Mouse (Mus musculus): Measurements from ENCODE around the gene Gm5460.

The Gm5460 gene

DNA sequence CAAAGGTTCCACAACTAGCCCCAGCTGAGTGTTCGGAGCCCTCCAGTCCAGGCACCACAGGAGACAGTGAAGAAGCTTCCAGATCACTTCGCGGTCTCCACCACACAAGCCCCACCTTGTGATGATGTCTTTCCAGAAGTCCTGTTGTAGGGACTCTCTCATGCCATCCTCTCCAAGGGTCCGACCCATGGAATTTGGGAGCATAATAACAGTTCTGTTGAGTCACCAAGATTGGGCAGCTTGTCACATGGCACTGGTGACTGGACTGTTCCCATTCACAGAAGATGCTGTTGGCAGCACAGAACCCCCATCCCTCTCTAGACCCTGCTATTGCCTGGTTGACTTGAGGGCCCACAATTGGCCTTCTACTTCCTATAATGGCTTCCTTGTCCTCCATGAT is at the start of gene Gm5460:
Gm5460 (plus strand) TSS at position 378 of the 400 bp plus-strand sequence.
- no peak for DNase-seq (ENCODE audit: low spot score in 2 of 2)

- no peak for DNase-seq (ENCODE audit: low spot score in 2 of 2)
Observed at GRCm38 (mm10) chr14:33972679-33973078, 43.9 kb upstream of the Gm5460 start.

- no peak for DNase-seq (ENCODE audit: low spot score in 2 of 2)
Observed at GRCm38 (mm10) chr14:33974752-33975151, 41.8 kb upstream of the Gm5460 start.

DNA sequence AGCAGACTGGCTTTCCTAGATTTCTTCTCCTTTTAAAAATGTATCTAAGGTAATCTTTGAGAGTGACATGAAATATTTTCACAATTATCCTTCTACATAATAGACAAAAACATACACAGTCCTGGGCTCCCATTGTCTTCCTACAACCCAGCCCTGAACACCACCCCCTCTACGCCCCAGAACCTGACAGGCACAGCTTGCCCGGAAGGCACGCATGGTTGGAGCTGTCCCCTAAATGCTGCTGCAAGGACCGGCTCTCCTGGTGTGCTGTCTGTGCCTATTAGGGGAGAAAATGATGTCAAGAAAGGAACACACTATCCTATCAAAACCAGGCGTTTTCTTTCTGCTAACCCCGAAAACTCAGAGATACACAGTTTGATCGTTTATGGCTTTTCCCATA is 38.8 kb upstream of the Gm5460 start:
- no peak for DNase-seq (ENCODE audit: low spot score in 2 of 2)

DNA sequence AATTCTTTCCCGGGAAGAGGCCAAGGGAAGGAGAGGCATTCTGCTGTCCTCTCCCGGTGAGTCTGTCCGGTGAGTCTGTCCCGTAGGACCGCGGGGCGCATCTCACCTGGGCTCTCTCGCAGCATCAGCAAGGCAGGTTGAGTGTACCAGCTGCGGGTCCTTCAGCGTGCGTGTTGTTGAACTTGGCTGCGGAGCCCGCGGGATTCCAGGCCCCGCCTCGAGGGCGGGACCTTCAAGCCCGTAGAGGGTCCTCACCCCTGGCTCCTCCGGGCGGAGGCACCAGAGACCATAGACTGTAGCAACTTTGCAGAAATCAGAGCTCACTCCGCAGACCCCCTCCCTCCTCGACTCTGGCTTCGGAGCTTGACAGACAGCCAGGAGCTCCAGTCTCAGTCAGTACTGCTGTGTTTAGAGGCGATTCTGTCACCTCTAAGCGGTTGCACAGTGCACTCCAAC is 37.9 kb upstream of the Gm5460 start, which contains the start of gene Zfp488:
Zfp488 (minus strand) TSS at position 161 of the 456 bp plus-strand sequence.
- no peak for DNase-seq (ENCODE audit: low spot score in 2 of 2)

GRCm38 (mm10) chr14:33989201-33989600 is 27.4 kb upstream of the Gm5460 start:
- no peak for DNase-seq (ENCODE audit: low spot score in 2 of 2)

DNA sequence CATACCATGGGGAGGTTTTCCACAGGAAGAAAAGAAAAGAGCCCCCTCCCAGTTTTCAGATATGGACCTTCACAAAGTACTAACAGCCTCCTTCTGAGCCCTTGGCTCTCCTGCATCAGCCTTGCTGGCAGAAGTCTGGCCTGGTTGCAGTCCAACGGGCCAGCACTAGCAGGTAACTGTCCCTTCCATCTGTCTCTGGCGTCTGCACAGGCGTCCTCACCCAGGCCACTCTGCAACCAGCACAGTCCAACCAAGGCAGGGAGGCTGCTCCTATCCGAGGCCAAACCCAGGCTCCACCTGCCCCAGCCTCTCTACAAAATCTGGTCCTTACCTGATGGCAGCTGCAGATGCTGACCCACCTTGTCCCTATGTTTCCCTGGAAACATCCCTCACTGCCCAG is 24.6 kb upstream of the Gm5460 start:
- DNase-seq (ENCODE audit: low spot score in 2 of 2), result no peak

- DNase-seq (ENCODE audit: low spot score in 2 of 2), result no peak
Observed at GRCm38 (mm10) chr14:33993051-33993450, 23.5 kb upstream of the Gm5460 start.

DNA sequence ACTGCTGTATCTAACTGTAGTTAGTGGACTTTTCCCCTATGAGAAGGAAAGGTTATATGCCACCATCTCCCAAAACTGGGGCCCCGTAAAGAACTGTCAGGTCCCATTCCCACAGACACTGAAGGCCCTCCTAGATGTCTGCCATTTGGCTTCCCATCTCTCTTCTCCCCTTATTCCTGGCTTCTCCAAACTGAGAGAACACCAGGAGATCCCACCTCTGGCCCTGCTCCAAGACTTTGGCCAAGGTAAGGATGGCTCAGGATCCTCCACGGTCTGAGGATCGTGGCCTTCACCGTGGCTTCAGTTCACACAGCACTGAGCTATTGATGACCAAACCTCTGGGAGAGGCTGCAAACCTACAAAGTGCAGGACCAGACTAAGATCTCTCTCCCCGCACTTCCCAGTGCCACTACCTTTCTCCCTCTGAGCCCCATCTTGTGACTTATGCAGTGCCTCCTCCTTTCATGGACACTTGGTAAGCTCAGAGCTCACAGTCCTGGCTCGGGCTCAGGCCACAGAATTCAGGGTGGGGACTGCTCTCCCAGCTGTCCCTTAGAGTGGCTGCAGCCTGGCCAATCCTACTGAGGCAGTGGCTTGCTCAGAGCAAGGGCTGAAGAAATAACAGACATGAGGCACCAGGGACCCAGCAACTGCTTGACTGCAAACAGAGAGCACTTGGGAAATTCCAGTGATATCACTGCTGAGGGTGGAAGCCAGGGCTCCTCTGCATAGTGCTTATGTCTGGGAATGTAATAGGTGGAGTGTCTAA is 22.9 kb upstream of the Gm5460 start:
- no peak for DNase-seq (ENCODE audit: low spot score in 2 of 2)

GRCm38 (mm10) chr14:33997427-33997826 is 19.1 kb upstream of the Gm5460 start:
- no peak for DNase-seq (ENCODE audit: low spot score in 2 of 2)

GRCm38 (mm10) chr14:34000076-34000475 is 16.5 kb upstream of the Gm5460 start:
- DNase-seq (ENCODE audit: low spot score in 2 of 2), result no peak

GRCm38 (mm10) chr14:34001445-34001844 is 15.1 kb upstream of the Gm5460 start:
- no peak for DNase-seq (ENCODE audit: low spot score in 2 of 2)

DNA sequence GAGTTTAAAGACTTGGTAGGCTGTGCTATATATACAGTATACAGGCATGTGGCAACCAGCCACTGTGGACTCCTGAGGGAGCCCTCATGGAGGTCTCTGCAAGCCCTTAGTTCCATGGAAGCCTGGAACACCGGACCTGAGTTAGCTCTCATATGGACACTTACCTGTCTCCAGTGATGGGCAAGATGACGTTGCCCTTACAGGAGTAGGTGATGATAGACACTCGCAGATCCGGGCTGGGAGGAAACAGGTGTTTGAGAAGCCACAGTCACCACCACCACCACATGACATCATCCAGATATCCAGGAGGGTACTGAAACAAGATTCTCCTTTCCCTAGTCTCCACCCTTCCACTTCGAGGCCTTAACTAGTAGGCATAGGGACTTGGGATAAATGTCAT is 14.2 kb upstream of the Gm5460 start:
- DNase-seq (ENCODE audit: low spot score in 2 of 2), result no peak

- no peak for DNase-seq (ENCODE audit: low spot score in 2 of 2)
Observed at GRCm38 (mm10) chr14:34015063-34015462, 1.5 kb upstream of the Gm5460 start, which contains the start of gene Gm30083. Gene Gm30083, minus strand, starts transcription at chr14:34015182.

- no peak for DNase-seq (ENCODE audit: low spot score in 2 of 2)
Observed at GRCm38 (mm10) chr14:34016938-34017337, 380 bp downstream of the Gm5460 start.

DNA sequence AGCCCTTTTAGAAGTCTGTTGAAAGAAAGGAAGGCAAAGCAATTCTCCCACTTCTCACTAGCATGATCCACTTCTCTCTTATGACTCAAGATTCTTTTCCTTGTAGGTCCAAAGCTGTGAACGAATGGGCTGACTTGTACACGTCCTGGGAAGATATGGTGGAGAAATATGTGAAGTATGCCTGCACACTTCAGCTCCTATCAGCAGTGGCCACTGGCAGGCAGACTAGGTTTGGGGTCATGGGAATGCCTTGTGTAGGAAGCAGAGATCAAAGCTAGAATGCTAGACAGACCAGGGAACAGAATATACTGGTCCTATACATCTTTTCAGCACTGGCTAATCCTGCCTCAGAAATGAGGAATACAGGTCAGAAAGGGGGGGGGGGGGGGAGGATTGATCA is 10.2 kb downstream of the Gm5460 start:
- no peak for DNase-seq (ENCODE audit: low spot score in 2 of 2)

DNA sequence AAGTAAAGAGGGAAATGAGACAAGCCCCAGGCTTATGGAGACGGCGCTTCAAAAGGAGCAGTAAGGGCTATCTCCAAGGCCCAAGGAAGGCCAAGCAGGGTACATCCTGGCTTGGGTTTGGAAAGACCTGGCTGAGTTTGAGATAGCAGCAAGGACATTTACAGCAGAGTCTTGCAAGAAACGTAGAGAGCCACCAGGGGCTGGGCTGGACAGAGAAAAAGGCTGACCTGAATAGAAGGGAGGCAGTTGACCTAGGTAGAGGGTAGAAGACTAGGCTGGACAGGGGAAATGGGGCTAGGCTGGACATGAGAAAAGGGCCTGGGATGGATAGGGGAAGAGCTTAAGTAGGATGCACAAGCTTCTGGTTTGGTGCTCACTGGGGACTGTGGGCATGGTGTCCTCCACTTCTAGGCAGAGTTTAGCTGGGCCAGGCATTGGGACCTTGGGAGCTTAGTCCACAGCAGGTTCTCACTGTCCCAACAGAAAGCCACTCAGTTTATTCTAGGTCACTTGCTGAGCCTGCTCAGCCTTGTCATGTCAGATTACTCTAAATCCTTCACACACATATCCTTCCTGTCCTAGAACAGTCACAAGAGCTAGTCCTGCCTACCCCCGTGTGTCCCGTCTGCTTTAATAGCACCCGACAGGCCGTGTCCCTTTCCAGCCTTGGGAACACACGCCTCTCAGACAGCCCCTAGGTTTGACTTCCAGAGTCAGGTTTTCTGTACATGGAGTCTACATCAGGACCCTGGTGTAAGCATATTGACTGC is 17.5 kb downstream of the Gm5460 start:
- DNase-seq (ENCODE audit: low spot score in 2 of 2), result no peak

- no peak for DNase-seq (ENCODE audit: low spot score in 2 of 2)
Observed at GRCm38 (mm10) chr14:34041241-34041640, 24.7 kb downstream of the Gm5460 start.

DNA sequence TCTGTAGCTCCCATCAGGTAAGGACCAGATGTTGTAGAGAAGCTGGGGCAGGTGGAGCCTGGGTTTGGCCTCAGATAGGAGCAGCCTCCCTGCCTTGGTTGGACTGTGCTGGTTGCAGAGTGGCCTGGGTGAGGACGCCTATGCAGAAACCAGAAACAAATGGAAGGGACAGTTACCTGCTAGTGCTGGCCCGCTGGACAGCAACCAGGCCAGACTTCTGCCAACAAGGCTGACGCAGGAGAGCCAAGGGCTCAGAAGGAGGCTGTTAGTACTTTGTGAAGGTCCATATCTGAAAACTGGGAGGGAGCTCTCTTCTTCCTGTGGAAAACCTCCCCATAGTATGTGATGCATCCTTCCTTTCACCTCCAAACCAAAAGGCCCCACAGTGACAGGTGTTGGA is 26.8 kb downstream of the Gm5460 start:
- DNase-seq (ENCODE audit: low spot score in 2 of 2), result no peak

DNA sequence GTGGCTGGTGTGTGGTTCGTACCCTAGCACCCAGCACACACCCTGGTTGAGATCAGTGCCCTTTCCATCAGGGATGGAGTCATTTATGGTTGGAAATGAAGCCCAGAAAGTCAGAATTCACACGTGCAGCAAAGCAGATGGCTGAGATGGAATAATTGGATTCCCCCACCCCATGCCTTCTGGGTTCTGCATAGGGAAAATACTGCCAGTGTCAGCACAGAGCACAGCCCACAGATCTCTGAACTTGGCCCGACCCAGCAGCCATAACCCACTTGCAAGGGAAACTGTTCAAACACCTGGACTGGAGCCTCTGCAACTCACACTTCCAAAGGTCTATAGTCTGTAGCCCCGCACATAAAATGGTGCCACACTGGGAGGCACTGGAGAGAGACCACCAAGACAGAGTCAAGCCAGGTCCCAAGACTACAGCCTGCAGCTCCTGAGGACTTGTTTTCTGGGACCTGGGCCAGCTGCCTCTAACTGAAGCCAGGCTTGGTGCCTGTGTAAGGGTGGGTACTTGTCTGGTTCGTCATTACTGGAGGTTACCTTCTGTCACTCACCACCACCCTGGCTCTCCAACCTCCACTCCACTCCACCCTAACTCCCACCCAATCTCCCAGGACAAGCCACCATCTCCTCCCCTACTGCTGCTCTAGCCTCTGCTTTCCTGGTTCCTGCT is 33.7 kb downstream of the Gm5460 start:
- no peak for DNase-seq (ENCODE audit: low spot score in 2 of 2)

GRCm38 (mm10) chr14:34052516-34052915 is 36.0 kb downstream of the Gm5460 start, which contains the start of gene Antxrl:
Gene Antxrl, plus strand, starts transcription at chr14:34052707.
- DNase-seq (ENCODE audit: low spot score in 2 of 2), result no peak

GRCm38 (mm10) chr14:34071665-34072064 is 55.1 kb downstream of the Gm5460 start:
- DNase-seq (ENCODE audit: low spot score in 2 of 2), result no peak

Measured in frontal cortex, postnatal 25 days (tissue).